Mouse (Mus musculus): ENCODE data around the gene Rarres2. TPM values are rescaled to one million over a fixed set of nuclear protein-coding genes. Genes with fewer than 3 reads are reported as not detected.
A peak's percentile ranks its signal among the peaks of the same experiment; 100 is the strongest.

Gene Rarres2
- total and polyA plus RNA-seq, 2 experiments from 2014 or later = 65.7 to 72.8 TPM

DNA sequence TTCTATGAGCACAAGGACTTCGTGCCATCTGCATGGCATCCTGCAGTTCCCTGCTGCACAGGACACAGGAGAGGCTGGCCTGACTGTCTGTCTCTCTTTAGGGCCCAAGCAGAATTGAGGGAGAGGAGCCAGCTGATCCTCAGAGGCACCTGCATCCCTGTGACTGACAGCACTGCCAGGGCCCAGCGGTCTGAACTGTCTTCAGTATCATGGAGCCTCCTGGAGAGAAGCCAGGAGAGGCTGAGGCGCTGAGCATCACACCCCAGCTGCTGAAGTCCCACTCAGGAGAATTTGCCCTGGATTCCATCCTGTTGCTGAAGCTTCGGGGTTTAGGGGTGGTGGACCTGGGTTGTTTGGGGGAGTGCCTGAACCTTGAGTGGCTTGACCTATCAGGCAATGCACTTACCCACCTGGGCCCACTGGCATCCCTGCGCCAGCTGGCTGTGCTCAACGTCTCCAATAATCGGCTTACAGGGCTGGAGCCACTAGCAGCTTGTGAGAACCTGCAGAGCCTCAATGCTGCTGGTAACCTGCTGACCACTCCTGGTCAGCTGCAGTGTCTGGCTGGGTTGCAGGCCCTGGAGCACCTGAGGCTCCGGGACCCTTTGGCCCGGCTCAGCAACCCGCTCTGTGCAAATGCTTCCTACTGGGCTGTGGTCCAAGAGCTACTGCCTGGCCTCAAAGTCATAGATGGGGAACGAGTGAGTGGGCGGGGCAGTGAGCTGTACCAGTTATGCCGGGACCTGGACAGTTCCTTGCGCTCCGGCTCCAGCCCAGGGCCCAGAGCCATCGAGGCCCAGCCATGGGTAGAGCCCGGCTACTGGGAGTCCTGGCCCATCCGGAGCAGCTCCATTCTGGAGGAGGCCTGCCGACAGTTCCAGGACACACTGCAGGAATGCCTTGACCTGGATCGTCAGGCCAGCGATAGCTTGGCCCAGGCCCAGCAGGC, 4.3 kb downstream of the Rarres2 start:
- ATAC-seq (ENCODE audit: insufficient read depth, low read depth) (peak; percentile 75), DNase-seq (ENCODE audit: low spot score) (peak; percentile 83)
- Histone ChIP-seq H3K9ac (replicated peaks; ENCODE audit: low read depth, low read length) (peak overlapping the region; percentile 22; the same call in 1 of the 2 replicates), H3K27ac (ENCODE audit: low read depth) (peak overlapping the region; percentile 67), H3K36me3 (replicated peaks; ENCODE audit: control insufficient read depth, insufficient read depth, low read length) (no peaks in the 10 kb centered on the region), H3K27me3 (ENCODE audit: control insufficient read depth, insufficient read depth, low read length) (no peaks in the 10 kb centered on the region), H3K4me2 (ENCODE audit: low read depth, low read length) (peak overlapping the region; percentile 59), H3K9me3 (replicated peaks; ENCODE audit: control insufficient read depth, low read length) (no peaks in the 10 kb centered on the region), H3K4me1 (ENCODE audit: control insufficient read depth, insufficient read depth) (peaks cover 26% of the 10 kb centered on the region), H3K4me3 (ENCODE audit: low read depth, low read length) (peak overlapping the region; percentile 18)
- WGBS = 16% methylated on average over 21 of the region's 21 CpGs
- no peak for TF ChIP-seq CTCF (IDR thresholded peaks at IDR 0.05; ENCODE audit: low read depth)
- TF ChIP-seq EP300 (IDR thresholded peaks at IDR 0.05; ENCODE audit: low read depth) = no peak

DNA sequence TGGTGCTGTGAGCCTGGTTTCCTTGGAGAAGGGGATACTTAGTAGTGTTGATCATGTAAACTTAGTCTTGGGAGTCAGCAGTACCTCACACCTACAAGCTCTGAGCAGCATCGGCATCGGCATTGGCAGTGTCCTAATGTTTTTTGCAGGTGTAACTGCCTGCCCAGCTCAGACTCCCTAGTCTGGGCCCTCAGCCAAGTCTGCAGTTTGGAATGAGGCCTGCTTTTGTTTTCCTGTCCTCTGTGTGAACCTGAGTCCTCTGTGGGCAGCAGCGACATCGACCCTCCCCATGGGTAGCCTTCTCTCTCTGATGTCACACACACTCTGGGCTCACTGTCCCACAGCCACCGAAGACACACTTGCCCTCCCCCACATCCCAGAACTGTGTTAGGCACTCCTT, 6.3 kb downstream of the Rarres2 start:
- Histone ChIP-seq H3K36me3 (replicated peaks; ENCODE audit: control insufficient read depth, insufficient read depth, low read length) (no peaks in the 10 kb centered on the region), H3K27ac (ENCODE audit: low read depth) (0 out of 2 replicates have a peak overlapping the region, but pooled peaks have one; percentile 0), H3K4me1 (ENCODE audit: control insufficient read depth, insufficient read depth) (peaks cover 26% of the 10 kb centered on the region), H3K4me2 (ENCODE audit: low read depth, low read length) (no peak overlapping the region), H3K9me3 (replicated peaks; ENCODE audit: control insufficient read depth, low read length) (no peaks in the 10 kb centered on the region), H3K9ac (replicated peaks; ENCODE audit: low read depth, low read length) (no peak overlapping the region), H3K4me3 (ENCODE audit: low read depth, low read length) (no peak overlapping the region), H3K27me3 (ENCODE audit: control insufficient read depth, insufficient read depth, low read length) (no peaks in the 10 kb centered on the region)
- DNase-seq (ENCODE audit: low spot score) (peak; percentile 60), ATAC-seq (ENCODE audit: insufficient read depth, low read depth) (peak; percentile 68)
- WGBS = 3% methylated on average over 5 of the region's 5 CpGs
- TF ChIP-seq CTCF (IDR thresholded peaks at IDR 0.05; ENCODE audit: low read depth) = no peak

- Histone ChIP-seq H3K9me3 (replicated peaks; ENCODE audit: control insufficient read depth, low read length) (no peaks in the 10 kb centered on the region), H3K27me3 (ENCODE audit: control insufficient read depth, insufficient read depth, low read length) (no peaks in the 10 kb centered on the region), H3K9ac (replicated peaks; ENCODE audit: low read depth, low read length) (no peak overlapping the region), H3K27ac (ENCODE audit: low read depth) (no peak overlapping the region), H3K4me1 (ENCODE audit: control insufficient read depth, insufficient read depth) (peaks cover 26% of the 10 kb centered on the region), H3K4me3 (ENCODE audit: low read depth, low read length) (no peak overlapping the region), H3K36me3 (replicated peaks; ENCODE audit: control insufficient read depth, insufficient read depth, low read length) (no peaks in the 10 kb centered on the region), H3K4me2 (ENCODE audit: low read depth, low read length) (no peak overlapping the region)
- ATAC-seq (ENCODE audit: insufficient read depth, low read depth) (no peak), DNase-seq (ENCODE audit: low spot score) (no peak)
- WGBS = 75% methylated on average over 4 of the region's 4 CpGs
- TF ChIP-seq CTCF (IDR thresholded peaks at IDR 0.05; ENCODE audit: low read depth) = no peak
- no peak for TF ChIP-seq EP300 (IDR thresholded peaks at IDR 0.05; ENCODE audit: low read depth)
These were observed 6.8 kb downstream of the Rarres2 start for GRCm38 (mm10) chr6:48565693-48566310.

- Histone ChIP-seq H3K4me2 (ENCODE audit: low read depth, low read length) (no peak overlapping the region), H3K4me1 (ENCODE audit: control insufficient read depth, insufficient read depth) (0 out of 2 replicates have a peak, but pooled peaks cover 12% of the 10 kb centered on the region), H3K4me3 (ENCODE audit: low read depth, low read length) (no peak overlapping the region), H3K36me3 (replicated peaks; ENCODE audit: control insufficient read depth, insufficient read depth, low read length) (no peaks in the 10 kb centered on the region; the same call in none of the 2 replicates), H3K27ac (ENCODE audit: low read depth) (peak overlapping the region; percentile 96; the same call in 1 of the 2 replicates), H3K27me3 (ENCODE audit: control insufficient read depth, insufficient read depth, low read length) (no peaks in the 10 kb centered on the region), H3K9me3 (replicated peaks; ENCODE audit: control insufficient read depth, low read length) (no peaks in the 10 kb centered on the region), H3K9ac (replicated peaks; ENCODE audit: low read depth, low read length) (no peak overlapping the region)
- 91% methylated on average over 3 of the region's 3 CpGs for WGBS
- no peak for TF ChIP-seq CTCF (IDR thresholded peaks at IDR 0.05; ENCODE audit: low read depth)
- no peak for TF ChIP-seq EP300 (IDR thresholded peaks at IDR 0.05; ENCODE audit: low read depth)
- DNase-seq (ENCODE audit: low spot score) (no peak), ATAC-seq (ENCODE audit: insufficient read depth, low read depth) (no peak)
These were observed 16.6 kb downstream of the Rarres2 start for GRCm38 (mm10) chr6:48555956-48556355.

- 0 out of 2 replicates have a peak, but pooled peaks cover 12% of the 10 kb centered on the region for H3K4me1 ChIP-seq (ENCODE audit: control insufficient read depth, insufficient read depth)
- ATAC-seq (ENCODE audit: insufficient read depth, low read depth) (peak; percentile 80), DNase-seq (ENCODE audit: low spot score) (peak; percentile 90)
- peak overlapping the region; percentile 62 for H3K4me2 ChIP-seq (ENCODE audit: low read depth, low read length)
- H3K9ac ChIP-seq (replicated peaks; ENCODE audit: low read depth, low read length) = peak overlapping the region; percentile 56
- H3K27ac ChIP-seq (ENCODE audit: low read depth) = peak overlapping the region; percentile 96
- no peaks in the 10 kb centered on the region; the same call in none of the 2 replicates for H3K36me3 ChIP-seq (replicated peaks; ENCODE audit: control insufficient read depth, insufficient read depth, low read length)
- H3K27me3 ChIP-seq (ENCODE audit: control insufficient read depth, insufficient read depth, low read length) = no peaks in the 10 kb centered on the region
- peak overlapping the region; percentile 58 for H3K4me3 ChIP-seq (ENCODE audit: low read depth, low read length)
- no peaks in the 10 kb centered on the region for H3K9me3 ChIP-seq (replicated peaks; ENCODE audit: control insufficient read depth, low read length)
- TF ChIP-seq CTCF (IDR thresholded peaks at IDR 0.05; ENCODE audit: low read depth) = no peak
- no peak for TF ChIP-seq EP300 (IDR thresholded peaks at IDR 0.05; ENCODE audit: low read depth)
- 31% methylated on average over 13 of the region's 14 CpGs for WGBS
These were observed 17.3 kb downstream of the Rarres2 start for GRCm38 (mm10) chr6:48555104-48555890.
